Mouse (Mus musculus): Measurements from ENCODE around the gene Hspb8.

Gene Hspb8

GRCm38 (mm10) chr5:116422699-116423201 lies at the start of gene Hspb8:
Gene Hspb8, minus strand, starts transcription at chr5:116422864.
- peak; percentile 2 to 7 for DNase-seq

DNA sequence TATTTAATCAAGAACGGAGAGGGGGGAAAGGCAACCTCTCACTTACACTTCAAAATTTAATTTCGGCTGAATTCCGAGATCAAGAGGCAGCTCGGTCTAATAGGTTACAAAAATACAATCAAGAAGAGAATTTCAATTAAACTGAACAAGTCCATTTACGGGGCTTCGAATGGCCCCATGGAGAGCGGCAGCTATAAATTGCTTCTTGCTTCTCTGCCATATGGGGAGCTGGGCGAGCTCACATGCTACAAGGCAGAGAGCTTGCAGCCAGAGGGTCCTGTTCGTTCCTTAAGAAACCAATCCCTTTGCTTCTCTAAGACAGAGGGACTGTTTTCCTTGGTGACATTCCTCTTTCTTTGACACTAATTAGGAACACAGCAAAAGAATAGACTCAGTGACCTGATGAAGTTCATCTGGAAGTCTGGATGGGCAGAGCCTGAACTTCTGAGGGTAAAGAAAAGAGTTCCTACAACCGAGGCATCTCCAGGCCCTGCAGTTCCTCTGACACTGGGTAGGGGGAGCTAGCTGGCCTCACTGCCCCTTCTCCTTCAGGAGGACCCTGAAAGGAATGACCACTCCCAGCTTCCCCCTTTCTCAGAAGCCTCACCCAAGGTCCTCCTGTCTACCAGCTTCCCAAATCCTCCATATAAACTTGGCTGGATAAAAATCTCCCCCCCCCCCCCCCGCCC lies 38.8 kb upstream of the Hspb8 start:
- no peak for DNase-seq

DNA sequence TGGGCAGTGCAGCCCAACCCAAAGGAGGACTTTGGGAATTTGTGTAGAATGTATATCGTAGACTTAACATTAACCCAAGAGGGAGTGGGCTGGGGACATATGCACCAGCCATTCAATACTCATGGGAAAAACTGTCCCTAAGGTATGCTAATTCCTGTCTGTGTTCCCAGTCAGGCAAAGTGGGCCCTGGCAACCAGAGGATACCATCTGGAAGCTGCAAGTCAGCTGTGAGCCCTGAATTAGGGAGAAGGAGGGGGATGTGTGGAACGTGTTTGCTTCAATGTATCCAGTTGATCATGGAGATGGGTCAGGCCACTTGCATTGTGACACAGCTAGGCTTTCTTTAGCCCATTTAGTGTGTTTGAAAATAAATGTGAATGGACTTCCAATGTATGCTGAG lies 37.3 kb upstream of the Hspb8 start:
- DNase-seq, result no peak

GRCm38 (mm10) chr5:116457791-116458190 lies 35.1 kb upstream of the Hspb8 start:
- no peak for DNase-seq

DNA sequence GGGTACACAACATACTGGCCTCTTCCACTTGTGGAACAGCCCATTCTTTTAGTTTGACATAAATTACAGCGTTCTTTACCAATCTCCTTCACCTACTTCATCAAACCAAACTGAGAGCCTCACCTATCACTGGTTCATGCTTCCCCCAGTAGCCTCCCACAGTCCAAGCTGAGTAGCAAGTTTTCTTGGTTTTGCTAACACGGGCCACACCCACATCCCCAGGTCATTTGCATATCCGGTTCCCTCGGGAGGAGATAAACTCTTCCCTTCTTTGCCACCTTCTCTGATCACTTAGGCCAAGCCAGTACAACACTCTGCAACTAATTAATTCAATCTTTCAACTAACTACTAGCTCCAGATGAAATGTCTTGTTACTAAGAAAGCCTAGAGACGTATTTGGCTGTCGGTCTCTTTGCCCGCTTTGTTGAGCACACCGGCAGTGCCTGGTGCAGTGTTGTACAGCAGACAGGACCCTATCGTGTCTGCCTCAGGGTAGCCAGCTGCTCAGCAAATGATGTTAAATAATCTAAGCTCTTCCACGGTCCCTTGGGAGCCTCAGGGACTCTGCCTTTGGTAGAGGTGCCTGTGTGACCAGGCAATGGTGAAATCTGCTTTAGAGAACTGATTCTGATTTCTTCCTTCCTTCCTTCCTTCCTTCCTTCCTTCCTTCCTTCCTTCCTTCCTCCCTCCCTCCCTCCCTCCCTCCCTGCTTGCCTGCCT lies 34.3 kb upstream of the Hspb8 start:
- no peak for DNase-seq

DNA sequence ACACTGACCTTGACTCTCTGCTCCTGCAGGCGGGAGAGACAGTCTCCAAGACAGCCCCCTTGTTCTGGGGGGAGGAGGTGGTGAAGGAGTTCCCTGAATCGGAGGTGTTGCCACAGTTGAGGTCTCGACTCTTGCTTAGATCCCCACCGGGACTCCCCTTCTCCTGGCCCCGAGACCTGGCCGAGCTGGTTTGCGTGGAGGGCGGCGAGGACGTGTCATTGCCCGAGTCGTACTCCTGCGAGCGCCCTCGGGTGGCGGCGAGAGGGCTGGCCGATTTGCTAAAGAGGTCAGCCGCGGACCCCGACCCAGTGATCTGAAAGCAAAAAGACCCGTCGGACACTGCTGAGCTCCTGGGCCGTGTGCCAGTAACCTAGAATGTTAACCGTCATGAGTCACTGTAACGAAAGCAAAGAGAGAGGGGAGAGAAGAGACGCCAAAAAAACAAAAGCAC lies 30.8 kb upstream of the Hspb8 start:
- no peak for DNase-seq

GRCm38 (mm10) chr5:116450901-116451300 lies 28.2 kb upstream of the Hspb8 start:
- DNase-seq, result no peak

DNA sequence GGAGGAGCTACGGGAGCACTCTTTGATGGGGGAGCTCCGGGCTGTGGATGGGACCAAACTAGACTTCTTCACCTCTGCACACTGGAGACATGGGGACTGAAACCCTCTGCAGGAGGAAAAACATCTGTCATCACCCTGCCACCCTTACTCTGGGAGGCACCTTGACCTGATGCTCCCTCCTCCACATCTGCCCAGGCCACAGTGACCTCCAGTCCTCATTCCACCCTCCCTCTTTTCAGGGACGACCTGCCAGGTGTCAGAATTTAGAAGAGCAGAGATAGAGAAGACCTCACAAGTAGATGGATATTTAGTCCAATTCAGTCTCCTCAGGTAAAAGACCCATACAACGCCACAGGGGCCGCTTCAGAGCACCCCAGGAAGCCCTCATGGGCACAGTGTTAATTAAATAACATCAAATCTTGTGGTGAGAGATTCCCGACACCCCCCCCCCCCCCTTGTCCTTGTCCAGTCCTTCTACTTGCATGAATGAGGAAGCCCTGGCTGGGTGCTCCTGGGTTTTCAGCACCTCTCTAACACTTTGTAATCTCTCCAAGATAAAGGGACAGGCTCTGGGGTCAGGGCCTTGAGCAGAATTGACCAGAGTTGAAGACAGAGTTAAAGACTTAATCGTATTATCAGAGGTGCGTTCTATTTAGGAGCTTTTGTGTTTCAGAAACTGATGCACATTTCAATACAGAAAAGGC lies 27.0 kb upstream of the Hspb8 start:
- no peak for DNase-seq

DNA sequence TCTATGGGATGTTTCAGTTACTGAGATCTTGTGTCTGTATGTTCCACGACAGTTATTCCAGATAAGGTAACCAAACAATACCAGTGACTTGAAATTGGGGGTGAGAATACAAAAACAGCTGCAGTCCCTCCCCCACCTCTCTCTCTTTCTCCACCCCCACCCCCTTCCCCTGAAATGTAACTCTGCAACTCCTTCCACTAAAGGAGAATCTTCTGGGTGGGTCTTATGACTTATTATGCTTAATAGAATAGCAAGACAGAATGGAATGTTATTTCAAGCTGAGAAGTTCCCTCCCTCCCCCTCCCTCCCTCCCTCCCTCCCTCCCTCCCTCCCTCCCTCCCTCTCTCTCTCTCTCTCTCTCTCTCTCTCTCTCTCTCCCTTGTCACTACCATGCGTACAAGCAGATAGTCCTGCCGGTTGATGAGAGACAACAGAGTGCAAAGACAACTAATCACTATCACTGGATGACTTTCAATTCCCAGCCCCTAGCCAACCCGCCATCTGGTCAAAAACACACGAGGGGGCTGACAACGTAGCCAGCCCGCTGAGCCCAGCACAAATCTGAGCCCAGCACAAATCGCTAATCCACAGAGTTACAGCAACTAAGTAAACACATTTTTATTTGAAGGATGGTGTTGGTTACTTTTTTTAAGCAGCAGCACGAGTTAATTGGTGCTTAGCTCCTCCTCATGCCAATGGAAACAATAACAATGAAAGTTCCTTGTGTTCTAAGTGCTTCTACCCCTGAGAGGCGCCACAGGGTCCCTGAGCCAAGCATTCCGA lies 25.9 kb upstream of the Hspb8 start:
- DNase-seq, result no peak

- DNase-seq, result no peak
Measured at GRCm38 (mm10) chr5:116447821-116448350, 25.2 kb upstream of the Hspb8 start.

DNA sequence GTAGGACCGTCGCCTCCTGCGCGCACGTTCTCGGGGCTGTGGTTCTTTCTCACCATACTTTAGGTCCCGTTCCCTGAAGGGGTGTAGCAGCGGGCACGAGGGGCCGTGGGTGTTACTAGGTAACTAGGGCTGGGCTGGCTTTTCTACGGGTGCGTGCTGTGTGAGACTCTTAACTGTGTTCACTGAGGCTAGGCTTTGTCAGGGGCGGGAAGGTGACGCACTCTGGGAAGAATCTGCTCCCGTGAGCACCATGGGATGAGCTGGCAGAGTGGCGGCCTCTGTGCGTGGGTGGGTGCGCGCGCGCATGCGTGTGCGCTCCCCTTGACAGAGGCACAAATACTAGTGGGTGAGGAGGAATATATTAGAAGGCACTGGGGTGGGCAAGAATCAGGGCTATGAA lies 23.9 kb upstream of the Hspb8 start:
- no peak for DNase-seq

DNA sequence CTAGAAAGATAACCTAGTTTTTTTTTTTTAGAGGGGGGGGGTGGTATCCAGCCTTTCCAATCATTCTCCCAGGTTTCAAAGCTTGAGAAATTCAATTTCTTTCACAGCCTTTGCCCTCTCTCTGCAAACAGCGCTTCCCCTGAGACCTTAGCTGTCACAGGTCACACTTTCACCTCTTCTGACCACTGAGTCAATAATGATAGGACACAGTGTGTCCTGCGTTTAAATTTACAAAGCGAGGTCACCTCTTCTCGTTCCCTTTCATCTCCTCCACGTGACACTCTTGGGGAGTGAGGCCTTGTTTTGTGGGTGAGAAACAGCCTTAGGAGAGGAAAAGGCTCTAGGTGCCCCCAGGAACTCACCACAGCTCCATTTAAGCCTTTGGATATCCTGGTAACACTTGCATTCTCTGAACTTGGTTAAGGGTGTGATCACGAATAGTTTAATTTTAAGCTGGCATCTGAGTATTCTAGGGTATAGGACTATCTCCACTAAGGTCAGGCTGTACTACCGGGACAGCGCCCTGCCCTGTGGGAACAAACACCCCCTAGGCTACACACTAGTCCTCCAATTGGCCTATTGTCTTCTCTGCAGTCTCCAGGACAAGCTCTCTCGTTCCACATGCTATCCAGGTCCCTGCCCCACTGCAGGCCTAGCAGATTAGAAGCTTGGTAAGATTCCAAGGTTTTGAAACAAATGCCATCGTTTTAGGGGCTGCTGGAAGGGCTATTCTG lies 23.1 kb upstream of the Hspb8 start:
- DNase-seq, result no peak

- DNase-seq, result no peak
Measured at GRCm38 (mm10) chr5:116444517-116444916, 21.9 kb upstream of the Hspb8 start.

DNA sequence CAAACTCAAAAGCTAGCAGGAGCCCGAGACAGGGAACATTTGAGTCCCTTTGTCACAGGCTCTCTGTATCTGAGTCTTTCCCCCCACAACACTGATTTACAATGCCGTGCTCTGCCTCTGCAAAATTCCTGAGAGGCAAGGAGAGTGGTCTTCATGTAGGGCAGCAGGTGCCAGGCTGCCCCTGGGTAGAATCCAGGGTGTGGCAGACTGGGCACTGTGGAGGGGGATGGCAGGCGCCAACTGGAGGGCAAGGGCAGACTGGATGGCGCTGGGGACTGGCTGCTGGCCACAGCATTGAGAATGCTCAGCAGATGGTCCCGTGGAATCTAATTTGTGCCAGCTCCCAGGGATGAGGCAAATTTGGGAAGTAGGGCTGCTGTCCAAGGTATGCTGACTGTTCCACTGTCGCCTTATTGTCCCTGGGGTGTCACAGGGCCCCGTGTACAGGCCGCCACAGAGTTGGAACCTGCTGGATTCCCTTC lies 20.8 kb upstream of the Hspb8 start:
- DNase-seq, result no peak

DNA sequence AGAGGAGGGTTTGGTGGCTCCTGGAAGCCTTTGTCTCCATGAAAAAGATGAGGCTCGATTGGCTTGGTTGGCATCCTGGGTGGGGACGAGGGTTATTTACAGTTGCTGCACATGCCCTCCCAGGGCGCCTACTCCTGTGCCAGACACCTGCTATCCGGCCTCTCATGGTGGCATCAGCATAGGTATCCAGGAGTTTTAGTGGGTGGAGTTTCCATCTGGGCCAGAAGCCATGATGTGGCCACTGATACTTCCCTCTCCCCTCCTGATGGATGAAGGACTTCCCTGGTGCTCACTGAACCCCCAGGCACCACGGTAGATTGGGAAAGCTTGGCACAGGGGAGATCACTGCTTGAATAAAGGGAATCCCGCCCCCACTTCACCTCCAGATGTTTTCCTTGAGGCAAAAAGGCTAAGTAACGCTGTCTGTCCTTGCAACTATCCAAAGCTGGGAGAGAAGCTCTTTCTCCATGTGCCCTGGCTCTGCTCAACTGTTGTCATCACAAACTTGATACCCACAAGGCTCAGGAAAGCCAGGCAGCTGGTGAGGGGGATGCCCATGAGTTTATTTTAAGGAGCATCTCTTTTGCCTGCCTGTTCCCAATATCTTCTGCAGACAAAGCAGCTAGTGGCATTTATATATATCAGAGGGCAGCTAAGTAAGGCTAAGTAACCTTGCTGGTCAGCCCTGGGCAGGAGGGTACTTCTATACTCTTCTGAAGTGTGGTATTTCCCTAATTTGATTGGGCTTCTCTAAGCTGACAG lies 20.2 kb upstream of the Hspb8 start:
- no peak for DNase-seq

- DNase-seq, result no peak
Measured at GRCm38 (mm10) chr5:116440251-116440650, 17.6 kb upstream of the Hspb8 start.

DNA sequence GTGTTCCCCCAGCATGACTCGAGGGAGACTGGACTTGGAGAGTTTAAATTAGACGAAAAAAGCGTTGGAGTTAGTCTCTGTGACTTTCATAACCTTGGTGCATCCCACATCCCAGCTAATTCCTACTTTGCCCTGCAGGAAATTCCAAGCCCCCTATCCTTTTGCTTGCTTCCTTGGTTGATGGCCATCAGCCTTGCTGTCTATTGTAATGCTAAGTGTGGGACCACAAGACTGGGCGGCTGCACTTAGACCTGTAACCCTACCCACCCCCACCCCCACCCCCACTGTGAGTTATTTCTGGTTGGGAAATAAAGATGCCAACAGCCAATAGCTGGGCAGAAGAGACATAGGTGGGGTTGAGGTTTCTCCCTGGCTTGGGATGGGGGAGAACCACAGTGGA lies 15.7 kb upstream of the Hspb8 start:
- DNase-seq, result no peak

- no peak for DNase-seq
Measured at GRCm38 (mm10) chr5:116436117-116436516, 13.5 kb upstream of the Hspb8 start.

DNA sequence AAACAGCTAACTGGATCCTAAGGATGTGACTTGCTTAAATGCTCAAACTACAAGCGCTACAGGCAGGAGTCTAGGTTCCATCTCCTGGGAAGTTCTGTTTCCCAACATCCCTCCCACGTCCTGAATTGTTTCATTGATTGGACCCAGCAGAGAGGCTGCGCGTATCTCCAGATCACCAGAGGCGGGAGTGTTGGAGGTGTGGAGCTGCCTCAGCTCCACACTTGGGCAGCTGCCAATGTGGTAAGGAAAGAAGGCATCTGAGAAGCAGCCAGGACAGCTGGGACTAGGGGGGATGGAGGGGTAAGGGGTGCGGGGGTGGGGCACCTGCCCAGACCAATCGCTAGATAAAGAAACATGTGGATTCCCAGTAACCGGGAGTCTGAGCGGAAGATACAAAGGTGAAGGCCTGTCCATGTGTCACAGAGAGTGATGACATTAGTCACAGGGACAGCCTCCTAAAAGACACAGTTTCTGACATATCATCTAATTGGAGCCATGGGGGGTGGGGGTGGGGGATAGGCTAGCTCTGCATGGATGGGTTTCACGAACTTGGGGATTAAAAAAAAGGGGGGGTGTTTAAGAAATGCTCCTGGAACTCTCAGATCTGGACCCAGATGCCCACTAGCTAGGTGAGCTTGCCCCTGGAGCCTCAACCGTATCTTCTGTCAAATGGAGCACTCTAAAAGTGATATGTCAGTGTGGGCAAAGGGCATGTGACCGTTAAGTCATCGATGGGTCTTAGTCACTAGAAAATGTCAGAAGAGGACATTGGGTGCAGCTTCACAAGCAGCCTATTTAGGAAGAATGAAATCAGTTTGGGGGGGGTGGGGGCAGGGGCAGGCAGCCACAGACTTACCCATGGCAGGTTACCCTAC lies 12.5 kb upstream of the Hspb8 start:
- DNase-seq, result no peak

GRCm38 (mm10) chr5:116432871-116433270 lies 10.2 kb upstream of the Hspb8 start:
- no peak for DNase-seq
